Mouse (Mus musculus): ENCODE measurements around the gene Gtf3c3.

GRCm38 (mm10) chr1:54377506-54378051, 61.2 kb downstream of the Gtf3c3 start:
- TF ChIP-seq CTCF (conservative IDR thresholded peaks at IDR 0.05; ENCODE audit: low read length) (no peak), POU5F1 (IDR thresholded peaks at IDR 0.05; ENCODE audit: borderline replicate concordance, low read length) (no peak), NANOG (IDR thresholded peaks at IDR 0.05; ENCODE audit: borderline replicate concordance, low read length) (no peak)
